Mouse (Mus musculus) lung, postnatal 4 days (tissue): ENCODE data around the gene Mxd4.

Source experiments
- DNase-seq, 2 experiments: peaks; one replicate each; pipeline ENCODE4 v3.0.0; 2021

The Mxd4 gene

GRCm38 (mm10) chr5:34187601-34188316 is at the start of gene Mxd4:
Gene Mxd4, minus strand, starts transcription at chr5:34187720.
- DNase-seq = peak; percentile 99 to 100

- peak in 1 of 2 experiments; percentile 68 for DNase-seq
These were observed 48.4 kb upstream of the Mxd4 start for GRCm38 (mm10) chr5:34235898-34236420.

- no peak for DNase-seq
These were observed 47.5 kb upstream of the Mxd4 start for GRCm38 (mm10) chr5:34235056-34235455.

- no peak for DNase-seq
These were observed 45.6 kb upstream of the Mxd4 start for GRCm38 (mm10) chr5:34233221-34233515.

- DNase-seq = no peak
These were observed 45.1 kb upstream of the Mxd4 start for GRCm38 (mm10) chr5:34232481-34233220.

- DNase-seq = no peak
These were observed 44.4 kb upstream of the Mxd4 start for GRCm38 (mm10) chr5:34231901-34232300.

GRCm38 (mm10) chr5:34230599-34231485 is 43.3 kb upstream of the Mxd4 start:
- no peak for DNase-seq

GRCm38 (mm10) chr5:34229503-34229902 is 42.0 kb upstream of the Mxd4 start:
- DNase-seq = no peak

- no peak for DNase-seq
These were observed 38.0 kb upstream of the Mxd4 start for GRCm38 (mm10) chr5:34225516-34225915.

- DNase-seq = no peak
These were observed 37.0 kb upstream of the Mxd4 start for GRCm38 (mm10) chr5:34224515-34224914.

GRCm38 (mm10) chr5:34220001-34220400 is 32.5 kb upstream of the Mxd4 start:
- DNase-seq = no peak

- no peak for DNase-seq
These were observed 31.2 kb upstream of the Mxd4 start for GRCm38 (mm10) chr5:34218672-34219071.

- no peak for DNase-seq
These were observed 30.2 kb upstream of the Mxd4 start for GRCm38 (mm10) chr5:34217756-34218155.

GRCm38 (mm10) chr5:34216025-34216424 is 28.5 kb upstream of the Mxd4 start:
- no peak for DNase-seq

- DNase-seq = no peak
These were observed 26.1 kb upstream of the Mxd4 start for GRCm38 (mm10) chr5:34213659-34214058.

GRCm38 (mm10) chr5:34210279-34210678 is 22.8 kb upstream of the Mxd4 start:
- DNase-seq = peak; percentile 74 to 85

GRCm38 (mm10) chr5:34207503-34207902 is 20.0 kb upstream of the Mxd4 start:
- DNase-seq = no peak

- DNase-seq = no peak
These were observed 18.3 kb upstream of the Mxd4 start for GRCm38 (mm10) chr5:34205788-34206187.

GRCm38 (mm10) chr5:34204911-34205310 is 17.4 kb upstream of the Mxd4 start:
- no peak for DNase-seq

GRCm38 (mm10) chr5:34202006-34202405 is 14.5 kb upstream of the Mxd4 start:
- DNase-seq = no peak

- DNase-seq = peak in 1 of 2 experiments; percentile 46
These were observed 13.9 kb upstream of the Mxd4 start for GRCm38 (mm10) chr5:34201396-34201795.

- no peak for DNase-seq
These were observed 11.1 kb upstream of the Mxd4 start for GRCm38 (mm10) chr5:34198615-34199014.

GRCm38 (mm10) chr5:34197243-34197642 is 9.7 kb upstream of the Mxd4 start:
- no peak for DNase-seq
